Mouse (Mus musculus) gastrocnemius, postnatal 4 days (tissue): ENCODE data around the gene Nkx2-5. TPM values are rescaled to one million over a fixed set of nuclear protein-coding genes. Genes with fewer than 3 reads are reported as not detected.

ENCODE experiments used
- DNase-seq, 2 experiments: peaks; one replicate each; pipeline ENCODE4 v3.0.0; 2021 to 2022; ENCODE audit warnings: low spot score in 2 of 2, mixed read lengths in 2 of 2
- long read RNA-seq, 2 experiments: library from polyadenylated mRNA; stranded (forward); transcript quantifications; one replicate each; pipeline ENCODE4 v2.0.0; 2021
- total RNA-seq, 2 experiments: library from RNA; stranded (reverse); gene quantifications; 2 replicates each; pipeline ENCODE4 v1.2.3; 2021

Gene Nkx2-5
- total RNA-seq = not detected
- long read RNA-seq, experiment 1 = 0 reads
- long read RNA-seq, experiment 2 = 0 reads

DNA sequence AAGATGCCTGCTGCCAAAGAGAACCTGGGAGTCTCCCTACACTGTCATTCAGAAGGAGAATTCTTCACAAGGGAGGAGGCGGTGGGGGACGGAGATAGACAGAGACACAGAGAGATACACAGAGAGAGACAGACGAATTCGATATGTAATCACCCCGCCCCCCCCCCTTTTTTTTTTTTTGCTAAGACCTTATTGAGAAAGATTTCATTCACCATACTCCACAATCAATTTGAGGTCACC is at the start of gene Nkx2-5:
Gene Nkx2-5 (minus strand): TSS at position 101 of the 240 bp plus-strand sequence.
- no peak for DNase-seq

DNA sequence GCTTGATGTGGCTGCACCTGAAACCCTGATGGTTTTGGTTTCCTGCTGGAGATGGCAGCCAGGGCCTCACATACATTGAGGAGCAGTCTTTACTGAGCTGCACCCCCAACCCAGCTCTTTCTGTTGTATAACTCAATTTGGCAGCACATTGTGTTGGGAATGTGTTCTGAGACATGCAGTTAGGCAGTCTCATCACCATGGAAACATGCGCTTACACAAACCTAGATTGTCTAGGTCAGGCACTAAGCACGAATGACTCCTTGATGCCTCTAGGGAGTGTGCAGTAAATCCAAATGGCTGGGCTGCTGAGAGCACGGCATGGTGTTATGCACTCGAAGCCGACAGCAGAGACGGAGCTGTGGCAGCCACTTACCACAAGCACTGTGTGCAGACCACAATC is 49.5 kb upstream of the Nkx2-5 start:
- DNase-seq = no peak

GRCm38 (mm10) chr17:26893492-26893891 is 48.7 kb upstream of the Nkx2-5 start:
- DNase-seq = no peak

DNA sequence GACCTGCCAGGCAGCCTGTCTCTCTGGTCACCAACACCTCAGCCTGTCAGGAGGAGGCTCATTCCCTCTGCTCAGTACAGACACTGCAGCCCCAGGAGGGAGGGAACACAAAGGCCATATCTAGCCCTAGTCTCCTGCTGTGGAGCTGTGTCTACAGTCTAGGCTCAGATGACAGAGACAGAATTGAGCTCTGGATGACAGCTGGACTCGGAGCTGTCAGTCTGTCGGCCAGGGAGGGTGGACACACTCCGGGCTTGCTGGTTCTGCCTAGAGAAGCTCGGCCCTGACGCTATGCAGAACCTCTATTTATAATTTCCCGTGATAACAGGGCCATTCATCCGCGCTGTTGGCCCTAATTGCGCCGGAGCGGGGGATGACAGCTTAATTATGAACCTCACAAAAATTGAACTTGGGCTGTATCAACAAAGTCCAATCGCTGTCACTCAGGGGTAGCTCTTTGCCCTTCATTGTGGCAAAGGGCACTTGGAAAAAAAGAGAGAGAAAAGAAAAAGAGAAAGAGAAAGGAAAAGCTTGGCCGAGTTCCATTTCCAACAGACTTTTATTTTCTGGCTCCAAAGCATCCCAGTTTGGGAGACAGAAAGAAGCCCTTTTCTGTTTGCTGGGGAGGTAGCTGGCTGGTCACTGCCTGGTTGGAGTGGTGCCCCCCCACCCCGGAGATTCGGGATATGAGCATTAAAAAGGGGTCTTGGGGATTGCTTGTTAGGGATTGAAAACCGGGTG is 48.0 kb upstream of the Nkx2-5 start:
- DNase-seq = no peak

DNA sequence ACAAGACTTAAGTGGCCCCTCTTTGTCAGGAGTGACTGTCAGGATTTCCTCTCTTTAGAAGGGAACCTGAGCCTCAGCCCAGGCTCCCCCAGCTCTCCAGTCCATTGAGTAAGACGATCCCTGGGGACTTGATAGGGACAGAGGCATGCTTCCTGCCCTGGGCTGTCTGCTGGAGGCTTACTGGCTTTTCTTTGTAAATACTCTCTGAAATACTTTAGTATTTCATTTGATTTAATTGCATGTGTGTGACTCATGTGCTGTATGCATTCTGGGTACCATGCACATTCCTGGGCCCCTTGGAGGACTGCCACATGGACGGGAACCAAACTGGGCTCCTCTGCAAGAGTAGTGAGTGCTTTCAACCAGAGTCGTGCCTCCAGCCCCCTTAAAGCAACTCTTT is 43.1 kb upstream of the Nkx2-5 start:
- no peak for DNase-seq

- peak; percentile 74 to 82 for DNase-seq
Observed at GRCm38 (mm10) chr17:26886047-26886749, 41.4 kb upstream of the Nkx2-5 start.

DNA sequence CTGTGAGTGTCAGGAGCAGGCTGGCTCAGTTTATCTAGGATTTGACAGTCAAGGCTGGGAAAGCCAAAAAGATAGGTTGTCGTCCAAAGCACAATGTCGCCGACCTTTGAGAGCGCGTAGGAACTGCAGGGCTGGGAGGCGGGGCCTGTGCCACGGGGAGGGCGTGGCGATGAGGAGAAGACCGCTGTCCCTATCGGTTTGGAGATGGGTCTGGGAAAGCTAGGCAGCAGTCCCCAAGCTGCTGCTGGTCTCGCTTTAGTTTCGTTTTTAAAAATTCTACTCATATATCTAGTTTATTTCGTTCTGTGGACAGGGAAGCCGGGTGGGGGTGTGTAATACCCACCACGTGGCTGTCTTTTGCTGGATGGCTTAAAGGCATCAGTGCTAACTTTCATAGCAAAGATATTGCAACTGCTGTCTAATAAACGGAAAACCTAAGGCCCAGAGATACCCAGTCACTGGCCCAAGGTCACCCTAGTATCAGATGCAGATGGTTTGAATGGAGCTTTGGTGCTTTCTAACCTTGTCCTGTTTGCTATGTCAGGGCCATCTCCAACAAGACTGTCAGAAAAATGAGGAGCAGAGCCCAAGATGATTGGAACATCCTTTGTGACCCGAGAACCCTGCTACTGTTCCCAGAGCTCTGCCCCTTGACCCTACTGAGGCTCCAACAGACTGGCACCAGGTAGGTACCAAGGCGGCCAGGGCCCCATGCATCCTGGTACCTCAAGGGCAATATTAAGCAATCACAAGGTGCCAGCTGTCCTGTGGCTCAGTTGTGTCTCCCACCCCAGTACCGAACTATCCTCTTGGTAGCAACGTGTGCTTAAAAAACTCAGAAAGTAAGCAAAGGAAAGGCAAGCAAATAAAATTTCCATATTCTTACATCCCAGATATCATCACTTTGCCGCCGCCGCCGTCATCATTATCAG is 40.5 kb upstream of the Nkx2-5 start:
- peak; percentile 61 to 81 for DNase-seq

- no peak for DNase-seq
Observed at GRCm38 (mm10) chr17:26883585-26883984, 38.8 kb upstream of the Nkx2-5 start.

GRCm38 (mm10) chr17:26882706-26883105 is 37.9 kb upstream of the Nkx2-5 start:
- no peak for DNase-seq

DNA sequence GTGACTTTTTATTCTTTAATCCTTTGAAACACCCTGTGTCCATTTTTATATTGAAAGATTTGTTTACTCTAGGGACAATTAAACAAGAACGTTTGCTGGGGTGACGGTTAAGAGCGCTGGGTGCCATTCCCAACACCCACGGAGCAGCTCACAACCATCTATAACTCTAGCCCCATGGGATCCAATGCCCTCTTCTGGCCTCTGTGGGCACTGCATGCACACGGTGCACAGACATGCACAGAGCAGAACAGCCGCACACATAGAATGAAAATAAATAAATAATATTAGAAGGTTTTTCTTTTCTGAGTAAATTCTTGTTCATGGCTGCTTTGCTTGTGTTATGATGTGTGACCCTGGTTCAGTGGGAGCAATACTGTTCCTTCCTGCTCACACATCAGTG is 34.4 kb upstream of the Nkx2-5 start:
- no peak for DNase-seq

GRCm38 (mm10) chr17:26877927-26878326 is 33.1 kb upstream of the Nkx2-5 start:
- no peak for DNase-seq

- peak in 1 of 2 experiments; percentile 12 for DNase-seq
Observed at GRCm38 (mm10) chr17:26874542-26874941, 29.7 kb upstream of the Nkx2-5 start.

DNA sequence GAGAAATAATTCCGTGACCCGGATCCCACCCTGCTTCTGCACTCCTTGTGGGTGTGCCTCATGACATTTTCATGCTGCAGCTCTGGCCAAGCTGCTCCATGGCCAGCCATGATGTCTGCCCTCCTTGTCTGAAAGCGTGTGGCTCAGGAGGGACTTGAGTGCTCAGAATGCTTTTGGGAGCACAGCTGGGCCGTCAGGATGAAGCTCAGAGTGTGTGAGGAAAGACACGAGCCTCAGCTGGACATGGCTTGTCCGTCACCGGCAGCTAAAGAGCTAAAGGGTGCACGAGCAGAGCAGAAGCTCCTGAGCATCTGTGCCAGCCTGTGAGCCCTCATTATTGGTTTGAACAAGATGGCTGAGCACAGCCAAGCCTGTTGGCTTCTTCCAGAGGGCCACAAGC is 28.7 kb upstream of the Nkx2-5 start:
- no peak for DNase-seq

GRCm38 (mm10) chr17:26872870-26873269 is 28.1 kb upstream of the Nkx2-5 start:
- no peak for DNase-seq

DNA sequence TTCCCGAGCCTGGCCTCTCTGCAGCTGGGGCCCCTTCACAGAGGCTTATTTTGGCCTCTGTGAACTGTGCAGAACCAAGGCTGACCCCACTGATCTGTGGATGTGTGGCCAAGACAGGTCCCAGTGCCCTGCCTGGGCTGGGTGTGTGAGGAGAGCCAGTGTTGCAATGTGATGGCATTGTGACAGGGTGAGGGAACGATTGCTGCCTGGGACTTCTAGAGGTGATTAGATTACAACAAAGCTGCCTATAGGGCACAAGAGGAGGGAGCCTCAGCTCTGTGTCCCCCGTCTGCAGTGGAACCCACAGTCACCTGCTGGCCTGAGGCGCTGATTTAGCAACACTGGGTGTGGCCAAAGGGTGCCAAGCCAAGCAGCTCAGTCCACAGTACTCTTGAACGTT is 23.9 kb upstream of the Nkx2-5 start:
- DNase-seq = no peak

DNA sequence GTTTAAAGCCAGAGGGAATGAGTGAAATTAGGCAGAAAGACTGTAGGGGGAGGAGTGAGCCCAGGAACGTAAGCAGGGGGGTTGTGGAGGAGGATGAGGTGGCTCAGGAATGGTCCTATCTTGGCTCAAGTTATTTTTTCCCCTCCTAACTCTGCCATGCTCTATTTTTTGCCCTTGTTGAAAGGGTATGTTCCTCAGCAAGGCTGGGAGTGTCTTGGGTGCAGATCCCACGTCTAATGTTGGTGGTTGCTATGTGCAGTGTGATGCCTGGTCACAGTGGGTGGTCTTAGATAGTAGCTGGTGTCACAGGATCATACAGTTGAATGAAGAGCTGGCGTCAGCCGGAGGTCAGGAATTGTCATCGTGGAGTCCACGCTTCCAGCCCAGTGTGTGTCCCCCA is 20.3 kb upstream of the Nkx2-5 start:
- DNase-seq = no peak

DNA sequence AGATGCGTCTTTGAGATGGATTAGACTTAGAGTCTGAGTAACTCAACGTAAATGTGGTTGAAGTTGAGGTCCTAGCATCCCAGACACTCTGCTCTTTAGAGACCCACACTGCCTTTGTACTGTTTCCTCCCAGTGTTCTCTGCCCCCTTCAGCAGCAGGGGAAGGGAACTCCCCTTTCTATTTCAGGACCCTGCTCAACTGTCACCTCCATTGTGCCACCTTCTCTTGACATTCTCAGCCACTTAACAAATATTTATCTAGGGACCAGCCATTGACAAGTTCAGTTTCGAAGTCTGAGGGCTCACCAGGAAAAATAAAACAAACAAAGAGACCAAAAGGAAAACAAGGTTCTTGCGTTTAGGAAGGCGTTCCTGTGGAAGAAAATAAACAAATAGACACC is 19.5 kb upstream of the Nkx2-5 start:
- DNase-seq = no peak

DNA sequence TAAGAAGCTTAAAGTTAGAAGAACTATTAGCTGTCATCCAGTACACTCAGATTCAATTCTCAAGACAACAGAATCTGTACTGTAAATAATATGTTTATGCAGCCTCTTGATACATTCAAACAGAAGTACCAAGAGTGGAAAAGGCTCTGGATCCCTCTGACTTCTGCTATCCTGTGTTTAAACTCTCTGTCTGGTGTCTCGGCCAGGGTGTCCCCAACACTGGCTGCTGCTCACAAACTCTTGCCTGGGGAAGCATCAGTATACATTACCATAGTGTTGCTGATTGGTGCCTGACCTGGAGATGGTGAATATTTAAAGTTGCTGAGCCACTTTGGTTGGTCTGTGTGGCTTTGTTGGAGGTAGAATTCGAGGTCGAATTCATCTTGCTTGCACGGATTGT is 17.0 kb upstream of the Nkx2-5 start:
- DNase-seq = no peak

DNA sequence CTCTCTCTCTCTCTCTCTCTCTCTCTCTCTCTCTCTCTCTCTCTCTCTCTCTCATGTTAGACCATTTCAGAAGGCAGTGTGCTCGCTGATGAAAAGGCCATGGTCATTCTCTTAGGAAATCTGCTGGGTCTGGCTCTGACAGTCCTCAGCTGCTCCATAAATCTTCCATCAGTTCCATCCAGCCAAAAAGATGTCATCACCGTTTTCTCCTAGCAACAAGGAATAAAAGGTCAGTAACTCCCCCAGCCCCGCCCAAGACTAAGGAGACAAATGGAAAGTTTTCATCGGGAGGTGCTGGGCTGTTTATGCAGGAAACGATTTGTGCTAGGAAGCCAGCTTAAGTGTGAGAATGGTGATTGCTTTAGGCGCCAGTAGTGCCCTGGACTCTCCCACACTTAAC is 16.6 kb upstream of the Nkx2-5 start:
- DNase-seq = no peak

DNA sequence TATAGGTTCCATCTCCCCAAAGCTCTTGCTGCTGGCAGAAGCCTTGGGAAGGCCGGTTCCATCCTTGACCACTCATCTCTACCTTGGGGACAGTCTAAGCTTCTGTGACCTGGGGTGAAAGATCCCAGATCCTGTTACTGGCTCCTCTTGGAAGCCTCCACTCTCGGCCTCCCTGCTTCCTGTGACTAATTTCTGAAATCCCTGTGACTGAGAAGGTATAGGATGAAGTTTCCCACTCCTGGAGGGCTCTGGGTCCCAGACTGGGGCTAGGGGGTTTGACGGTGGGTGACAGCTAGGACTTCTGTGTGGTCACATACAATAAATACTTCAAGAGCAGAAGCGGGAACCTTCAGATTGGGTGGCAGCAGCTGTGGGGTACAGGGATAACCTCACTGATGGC is 16.1 kb upstream of the Nkx2-5 start:
- no peak for DNase-seq

DNA sequence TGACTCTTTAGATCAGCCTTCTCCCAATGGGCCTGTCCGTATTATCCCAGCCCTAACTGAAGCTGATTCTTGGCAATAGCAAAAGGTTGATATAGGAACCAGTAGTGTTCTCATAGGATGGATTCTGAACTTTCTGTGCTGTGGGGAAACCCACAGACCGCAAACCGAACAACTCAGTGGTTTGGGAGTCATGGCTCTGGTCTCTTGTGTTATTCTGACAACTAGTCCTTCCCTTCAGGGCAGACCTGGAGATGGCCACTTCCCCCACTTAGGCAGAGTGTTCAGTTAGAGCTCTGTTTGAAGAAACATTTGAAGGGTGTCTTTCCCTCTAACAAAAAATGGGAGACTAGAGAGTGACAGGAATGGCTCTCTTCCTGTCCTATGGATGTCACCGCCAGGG is 7.5 kb upstream of the Nkx2-5 start:
- no peak for DNase-seq

- no peak for DNase-seq
Observed at GRCm38 (mm10) chr17:26851136-26851460, 6.3 kb upstream of the Nkx2-5 start.
